ENCODE assay signal across 30 mouse cellular contexts in genomic region chr1:89477033-89477432, GRCm38 (mm10). TPM values are rescaled to one million over a fixed set of nuclear protein-coding genes. Genes with fewer than 3 reads are reported as not detected.
DNase-seq lines count a peak whose midpoint lies in the region; ATAC-seq lines count a peak whose summit lies in the region.
"Had no signal": no experiment of that assay in that cellular context is flagged by ENCODE, and none has a peak within 500 bp of the region (broad histone marks: within the 10 kb centered on the region; RNA-seq: fewer than 3 reads in every experiment).

No protein-coding gene starts in this region.

- no peaks in the 10 kb centered on the region for H3K36me3 ChIP-seq in limb, embryonic 13.5 days
- H3K36me3 ChIP-seq in limb, embryonic 10.5 days = no peaks in the 10 kb centered on the region
- H3K36me3 ChIP-seq: embryonic facial prominence, embryonic 10.5 days; embryonic facial prominence, embryonic 15.5 days; forebrain, embryonic 12.5 days; limb, embryonic 12.5 days; lung, embryonic 15.5 days; neural tube, embryonic 12.5 days; stomach, embryonic 15.5 days had no signal

- peaks cover 68% of the 10 kb centered on the region for H3K4me1 ChIP-seq in limb, embryonic 13.5 days
- H3K4me1 ChIP-seq in limb, embryonic 10.5 days = peaks cover 54% of the 10 kb centered on the region

- no peaks in the 10 kb centered on the region for H3K27me3 ChIP-seq in limb, embryonic 13.5 days
- no peaks in the 10 kb centered on the region for H3K27me3 ChIP-seq in limb, embryonic 10.5 days (ENCODE audit: low read depth, poor library complexity, severe bottlenecking)
- H3K27me3 ChIP-seq: embryonic facial prominence, embryonic 15.5 days; forebrain, embryonic 12.5 days; limb, embryonic 12.5 days; lung, embryonic 15.5 days; neural tube, embryonic 12.5 days; stomach, embryonic 15.5 days had no signal

- H3K4me3 ChIP-seq in limb, embryonic 13.5 days = no peak overlapping the region
- no peak overlapping the region for H3K4me3 ChIP-seq in limb, embryonic 10.5 days
- H3K4me3 ChIP-seq: embryonic facial prominence, embryonic 10.5 days; embryonic facial prominence, embryonic 15.5 days; forebrain, embryonic 12.5 days; limb, embryonic 12.5 days; lung, embryonic 15.5 days; myocyte; neural tube, embryonic 12.5 days; stomach, embryonic 15.5 days had no signal

- no peak overlapping the region for H3K9ac ChIP-seq in limb, embryonic 13.5 days
- H3K9ac ChIP-seq: embryonic facial prominence, embryonic 15.5 days; forebrain, embryonic 12.5 days; hindbrain, embryonic 14.5 days; limb, embryonic 12.5 days; lung, embryonic 15.5 days; neural tube, embryonic 12.5 days; stomach, embryonic 15.5 days had no signal

- peak overlapping the region; percentile 22; the same call in 1 of the 2 replicates for H3K27ac ChIP-seq in limb, embryonic 13.5 days
- no peak overlapping the region for H3K27ac ChIP-seq in limb, embryonic 10.5 days
- H3K27ac ChIP-seq: embryonic facial prominence, embryonic 10.5 days; embryonic facial prominence, embryonic 15.5 days; forebrain, embryonic 12.5 days; hindbrain, embryonic 14.5 days; limb, embryonic 12.5 days; lung, embryonic 15.5 days; neural tube, embryonic 12.5 days; stomach, embryonic 15.5 days had no signal

- H3K4me2 ChIP-seq in limb, embryonic 13.5 days (replicated peaks) = no peak overlapping the region
- H3K4me2 ChIP-seq: embryonic facial prominence, embryonic 15.5 days; forebrain, embryonic 12.5 days; heart, embryonic 11.5 days; hindbrain, embryonic 14.5 days; limb, embryonic 12.5 days; liver, embryonic 11.5 days; lung, embryonic 15.5 days; midbrain, embryonic 11.5 days; neural tube, embryonic 12.5 days; stomach, embryonic 15.5 days had no signal

- no peak for DNase-seq in limb, embryonic 10.5 days (ENCODE audit: low spot score)
- DNase-seq in kidney, adult 9 months = peak; percentile 93
- peak; percentile 79 to 91 for DNase-seq in kidney, postnatal 25 days
- peak; percentile 67 for DNase-seq in yolk sac, embryonic 10.5 days (ENCODE audit: low spot score)
- no peak for DNase-seq in cerebellum, adult 9-11 months
- DNase-seq in adrenal gland, postnatal 14 days = no peak
- no peak for DNase-seq in thymus, postnatal 36 days
- DNase-seq: adrenal gland, postnatal 25 days; cerebellum, adult 18-20 months; cerebellum, postnatal 14 days; gastrocnemius, postnatal 36 days; heart, adult 18-20 months; heart, postnatal 4 days; thymus, adult 18-20 months; thymus, postnatal 4 days had no signal

- ATAC-seq in limb, embryonic 13.5 days (ENCODE audit: low FRiP score, low read depth) = no peak
- ATAC-seq: CD4-positive, CD25-positive, alpha-beta regulatory T cell, adult 4 months; inflammation-experienced regulatory T-cells, adult 6 months had no signal

- WGBS in limb, embryonic 13.5 days = 84% methylated on average over 5 of the region's 5 CpGs
- 90% methylated on average over 5 of the region's 5 CpGs for WGBS in limb, embryonic 10.5 days

- H3K9me3 ChIP-seq in limb, embryonic 13.5 days = no peaks in the 10 kb centered on the region
- no peaks in the 10 kb centered on the region for H3K9me3 ChIP-seq in limb, embryonic 10.5 days (replicated peaks)
- H3K9me3 ChIP-seq: embryonic facial prominence, embryonic 10.5 days; embryonic facial prominence, embryonic 15.5 days; forebrain, embryonic 12.5 days; limb, embryonic 12.5 days; lung, embryonic 15.5 days; neural tube, embryonic 12.5 days; stomach, embryonic 15.5 days had no signal

RNA-seq across cellular contexts. Expression of gene Agap1, which starts 22.4 kb away (rescaled TPM):
- polyA plus RNA-seq in limb, embryonic 13.5 days (2015; fragmentation: Nextera tagmentation; extraction: Ambion mirVana) = 13.3 and 13.8 TPM in 2 replicates
- polyA plus RNA-seq in limb, embryonic 10.5 days (2016; fragmentation: Nextera tagmentation; extraction: Ambion mirVana) = 12.2 and 14.0 TPM in 2 replicates
- total RNA-seq in adrenal gland, postnatal 14 days (2021) = 56.2 and 57.6 TPM in 2 replicates

Comparison
In these comparisons a context has a peak if more than half of its experiments do, and no peak if none do; other contexts are left out.
1. DNase-seq: peak in kidney, adult 9 months (single experiment), kidney, postnatal 25 days (2 of 2) and yolk sac, embryonic 10.5 days (single experiment); none in limb, embryonic 10.5 days (single experiment), cerebellum, adult 9-11 months (single experiment), adrenal gland, postnatal 14 days (single experiment) and thymus, postnatal 36 days (0 of 2).